Mouse (Mus musculus) lung, postnatal 0 days (tissue): Measurements from ENCODE around the gene Astn1.

Source experiments
- CTCF ChIP-seq: IDR thresholded peaks from 2 replicates; pipeline ENCODE4 v1.5.1; 2016; ENCODE audit warnings: antibody characterized with exemption, mild to moderate bottlenecking
- EP300 ChIP-seq: IDR thresholded peaks from 2 replicates; pipeline ENCODE4 v1.6.1; 2016; ENCODE audit warnings: antibody characterized with exemption, mild to moderate bottlenecking, control low read depth

DNA sequence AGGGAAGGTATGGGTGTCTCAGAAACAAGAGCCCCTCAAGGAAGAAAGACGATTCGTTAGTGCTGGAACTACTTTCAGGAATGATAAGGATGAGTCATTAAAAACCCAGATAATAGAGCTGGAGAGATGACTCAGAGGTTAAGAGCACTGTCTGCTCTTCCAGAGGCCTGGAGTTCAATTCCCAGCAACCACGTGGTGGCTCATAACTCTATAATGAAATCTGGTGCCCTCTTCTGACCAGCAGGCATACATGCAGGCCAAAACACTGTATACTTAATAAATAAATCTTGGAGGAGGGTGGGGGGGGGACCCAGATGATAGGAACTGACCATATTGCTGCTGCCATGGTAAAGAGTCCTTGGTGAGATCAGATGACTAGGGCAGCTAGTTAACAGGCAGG lies 335.4 kb downstream of the Astn1 start:
- TF ChIP-seq CTCF (0 out of 2 replicates have a peak, but pooled peaks have one; percentile 10), EP300 (no peak)
